Mouse (Mus musculus): ENCODE measurements around the gene Tenm4.
A peak's percentile ranks its signal among the peaks of the same experiment; 100 is the strongest.

Gene Tenm4

DNA sequence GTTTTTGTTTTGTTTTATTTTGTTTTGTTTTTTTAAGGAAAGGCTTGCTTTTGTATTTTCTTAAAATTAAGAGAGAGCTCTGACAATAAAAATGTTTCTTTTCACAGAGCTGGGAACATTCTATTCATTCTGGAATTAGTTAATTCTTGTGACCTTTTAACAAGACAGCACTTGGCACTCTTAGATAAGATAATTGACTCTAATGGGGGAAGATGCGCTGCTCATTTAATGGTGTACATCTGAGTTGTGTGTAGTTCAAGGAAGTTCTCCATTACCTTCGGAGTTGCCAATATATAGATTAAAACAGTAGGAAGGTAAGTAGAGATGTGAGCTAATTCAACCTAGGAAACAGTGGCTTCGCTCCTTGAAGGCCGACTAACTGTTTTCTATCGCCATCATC, 554.6 kb downstream of the Tenm4 start:
- no peak for DNase-seq (ENCODE audit: low spot score in 2 of 2)

DNA sequence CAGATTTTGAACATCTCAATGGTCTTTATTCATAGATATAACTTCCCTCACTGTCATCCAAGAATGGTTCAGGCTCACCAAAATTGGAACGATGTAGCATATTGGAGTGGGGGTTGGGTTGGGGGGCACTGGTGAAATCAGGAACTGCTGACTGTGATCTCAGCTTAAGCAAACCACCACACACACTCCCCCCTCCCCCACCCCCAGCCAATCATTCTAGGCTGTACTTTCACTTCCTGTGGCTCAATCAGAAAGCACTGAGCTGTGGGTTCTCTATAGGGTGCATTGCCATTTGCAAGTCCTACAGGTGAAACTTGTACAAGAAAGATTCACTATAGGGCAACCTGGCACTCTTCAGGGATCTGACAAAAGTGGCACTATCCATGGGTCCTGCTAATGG, 559.3 kb downstream of the Tenm4 start:
- DNase-seq (ENCODE audit: low spot score in 2 of 2): no peak

DNA sequence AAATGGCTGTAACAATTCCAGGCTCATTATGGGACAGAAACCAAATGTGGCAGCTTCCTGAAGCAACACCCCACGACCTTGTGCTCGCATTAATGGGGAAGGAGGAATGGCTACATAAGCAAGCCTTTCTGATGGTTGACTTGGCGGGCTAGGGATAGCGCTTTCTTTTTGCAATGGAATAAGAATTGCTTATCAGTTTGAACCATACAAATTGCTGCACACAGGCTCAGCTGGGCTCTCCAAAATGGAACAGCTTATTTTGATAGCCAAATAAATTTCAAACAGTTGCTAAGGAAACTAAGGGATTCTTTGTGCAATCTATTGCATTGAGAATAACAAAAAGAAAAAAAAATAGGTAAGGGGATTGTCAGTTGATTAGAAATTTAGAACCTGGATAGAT, 560.9 kb downstream of the Tenm4 start:
- DNase-seq (ENCODE audit: low spot score in 2 of 2): no peak

DNA sequence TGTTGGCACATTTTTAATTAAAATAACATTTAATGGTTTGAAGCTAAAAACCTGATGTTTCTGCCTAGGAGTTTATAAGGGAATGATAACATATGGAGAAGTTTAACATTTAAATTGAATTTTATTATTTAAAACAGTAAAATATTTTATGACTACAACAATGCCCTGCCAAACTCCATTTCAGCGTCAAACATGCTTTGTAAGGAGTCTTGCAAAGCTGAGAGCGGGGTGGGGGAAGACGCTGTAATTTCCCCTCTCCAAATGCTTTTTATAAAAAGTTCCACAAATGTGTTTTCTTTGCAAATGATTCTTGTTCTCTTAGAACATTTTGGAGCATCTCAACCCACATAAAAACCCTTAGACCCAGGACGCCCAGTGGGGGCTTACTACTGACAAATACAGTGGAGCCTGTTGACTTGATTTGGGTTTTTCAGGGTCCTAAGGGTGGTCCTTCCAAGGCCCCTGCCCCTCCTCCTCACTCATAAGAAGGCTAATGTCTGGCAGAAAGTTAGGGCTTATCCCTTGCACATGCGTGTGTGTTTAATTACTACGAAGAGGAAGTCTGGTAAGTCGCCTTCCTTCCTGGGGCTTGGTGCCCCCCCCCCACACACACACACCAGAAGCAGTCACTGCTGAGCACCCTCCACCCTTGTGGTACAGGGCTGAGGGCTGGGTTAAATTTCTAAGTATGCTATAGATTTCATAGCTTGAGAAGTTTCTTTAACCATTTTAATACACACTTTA, 563.4 kb downstream of the Tenm4 start:
- no peak for DNase-seq (ENCODE audit: low spot score in 2 of 2)

DNA sequence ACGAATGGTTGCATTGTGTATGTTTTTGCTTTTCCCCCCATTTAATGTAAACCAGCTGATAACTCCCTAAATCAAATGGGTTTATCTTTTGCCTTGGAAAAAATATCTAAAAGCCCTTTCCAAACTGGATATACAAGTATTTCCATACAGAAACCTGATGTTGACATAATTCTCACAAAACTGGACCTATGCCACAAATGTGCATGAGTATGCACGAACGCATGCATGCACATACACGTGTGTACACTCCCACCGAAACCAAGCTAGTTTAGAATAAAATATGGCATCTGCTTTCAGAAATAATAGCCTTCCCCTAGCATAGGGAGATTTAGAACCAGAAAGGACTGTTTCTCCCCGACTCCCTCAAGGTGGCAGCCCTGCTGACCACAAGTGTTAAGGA, 569.6 kb downstream of the Tenm4 start:
- DNase-seq (ENCODE audit: low spot score in 2 of 2): no peak

- no peak for DNase-seq (ENCODE audit: low spot score in 2 of 2)
These were observed 571.2 kb downstream of the Tenm4 start for GRCm38 (mm10) chr7:96742221-96742620.

DNA sequence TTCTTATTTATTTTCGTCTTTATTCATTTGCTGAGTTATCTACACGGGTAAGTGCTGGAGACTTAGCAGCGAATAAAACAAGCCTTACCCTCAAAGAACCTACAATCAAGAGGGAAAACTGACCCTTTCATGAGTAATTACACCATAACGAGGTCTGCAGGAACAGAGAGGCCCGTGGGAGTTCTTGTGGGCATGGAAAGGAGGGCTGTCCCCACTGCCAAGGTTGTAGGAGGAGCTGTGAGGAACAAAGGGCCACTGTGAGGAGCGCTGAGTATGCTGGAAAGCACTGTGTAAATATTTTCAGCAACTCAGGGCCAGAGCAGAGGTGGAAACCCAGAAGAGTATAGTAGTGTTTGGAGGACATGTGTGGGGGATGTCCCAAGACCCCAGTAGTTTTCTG, 574.9 kb downstream of the Tenm4 start:
- DNase-seq (ENCODE audit: low spot score in 2 of 2): peak; percentile 37 to 63

DNA sequence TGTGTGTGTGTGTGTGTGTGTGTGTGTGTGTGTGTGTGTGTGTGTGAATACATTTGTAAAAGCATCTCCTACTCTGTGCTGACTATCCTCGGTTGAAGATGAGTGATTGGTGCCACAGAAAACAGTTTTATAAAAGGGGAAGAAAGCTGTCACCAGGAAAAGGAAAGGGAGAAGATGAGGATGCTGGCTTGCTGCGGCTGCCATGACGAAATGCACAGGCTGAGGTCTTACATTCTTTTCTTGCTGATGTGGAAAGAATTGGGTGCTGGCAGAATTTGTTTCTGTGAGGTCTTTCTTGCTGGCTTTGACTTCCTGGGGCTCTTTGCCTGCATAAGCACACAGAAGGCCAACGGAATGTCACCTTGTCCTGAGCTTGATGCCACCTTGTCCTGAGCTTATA, 575.7 kb downstream of the Tenm4 start:
- no peak for DNase-seq (ENCODE audit: low spot score in 2 of 2)

DNA sequence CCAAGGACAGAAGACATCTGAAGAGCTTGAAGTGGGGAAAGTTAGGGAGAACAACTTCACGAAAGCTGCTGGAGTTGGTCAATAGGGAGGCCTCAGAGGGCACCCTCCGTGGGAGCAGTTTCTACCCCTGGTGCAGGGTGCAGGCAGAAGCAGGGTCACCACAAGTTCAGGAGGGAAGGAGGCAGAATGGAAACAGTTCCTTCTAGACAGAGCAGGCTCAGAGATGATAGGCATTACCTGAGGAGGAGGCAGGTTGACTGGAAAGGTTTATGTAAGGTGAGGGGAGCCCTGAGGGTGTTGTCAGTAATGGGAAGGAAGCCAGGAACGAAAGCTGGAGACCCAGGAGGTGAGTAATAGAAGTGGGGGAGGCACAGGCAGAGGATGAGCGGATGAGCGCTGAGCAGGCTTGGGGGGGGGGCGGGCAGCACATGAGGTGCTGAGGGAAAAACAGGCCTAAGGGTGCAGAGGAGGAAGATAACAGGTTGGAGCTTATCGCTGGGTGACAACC, 577.5 kb downstream of the Tenm4 start:
- no peak for DNase-seq (ENCODE audit: low spot score in 2 of 2)

GRCm38 (mm10) chr7:96749753-96750152, 578.7 kb downstream of the Tenm4 start:
- DNase-seq (ENCODE audit: low spot score in 2 of 2): no peak

DNA sequence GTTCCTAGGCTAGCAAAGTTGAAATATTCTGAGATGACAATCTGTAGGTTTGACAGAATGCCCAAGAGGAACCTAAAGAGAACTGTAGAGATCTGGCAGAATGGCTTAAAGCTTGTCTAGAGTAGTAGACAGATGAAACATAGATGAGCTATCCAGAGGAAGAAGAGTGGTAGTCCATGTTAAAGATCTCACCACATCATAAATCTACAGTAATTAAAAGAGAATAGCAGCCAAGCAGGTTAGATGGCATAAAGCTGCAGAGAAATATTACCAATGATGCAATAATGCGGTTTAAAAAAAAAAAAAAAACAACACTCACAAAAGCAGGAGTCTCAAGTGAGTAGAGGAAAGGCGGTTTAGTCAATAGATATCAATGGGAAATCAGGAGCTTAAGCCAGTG, 580.2 kb downstream of the Tenm4 start:
- DNase-seq (ENCODE audit: low spot score in 2 of 2): no peak

- no peak for DNase-seq (ENCODE audit: low spot score in 2 of 2)
These were observed 581.7 kb downstream of the Tenm4 start for GRCm38 (mm10) chr7:96752776-96753175.

- no peak for DNase-seq (ENCODE audit: low spot score in 2 of 2)
These were observed 582.5 kb downstream of the Tenm4 start for GRCm38 (mm10) chr7:96753335-96754095.

DNA sequence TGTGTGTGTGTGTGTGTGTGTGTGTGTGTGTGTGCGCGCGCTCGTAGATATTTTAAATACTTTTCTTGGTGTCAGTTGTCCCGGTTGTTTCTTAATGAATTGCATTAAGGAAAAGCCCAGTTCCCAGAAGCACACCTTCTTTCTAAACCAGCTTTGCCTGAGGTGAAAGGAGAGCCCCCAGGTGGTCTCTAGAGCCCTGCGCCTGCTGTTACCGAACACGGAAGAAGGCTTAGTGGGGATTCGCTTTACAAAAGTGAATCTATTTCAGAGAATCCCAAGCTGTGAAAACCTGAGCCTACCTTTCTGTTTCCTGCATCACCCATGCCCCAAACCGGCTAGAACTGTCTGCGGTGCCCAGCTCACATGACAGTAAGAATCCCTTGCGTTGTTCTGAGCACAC, 583.1 kb downstream of the Tenm4 start:
- DNase-seq (ENCODE audit: low spot score in 2 of 2): no peak

GRCm38 (mm10) chr7:96755459-96756094, 584.5 kb downstream of the Tenm4 start:
- DNase-seq (ENCODE audit: low spot score in 2 of 2): no peak

DNA sequence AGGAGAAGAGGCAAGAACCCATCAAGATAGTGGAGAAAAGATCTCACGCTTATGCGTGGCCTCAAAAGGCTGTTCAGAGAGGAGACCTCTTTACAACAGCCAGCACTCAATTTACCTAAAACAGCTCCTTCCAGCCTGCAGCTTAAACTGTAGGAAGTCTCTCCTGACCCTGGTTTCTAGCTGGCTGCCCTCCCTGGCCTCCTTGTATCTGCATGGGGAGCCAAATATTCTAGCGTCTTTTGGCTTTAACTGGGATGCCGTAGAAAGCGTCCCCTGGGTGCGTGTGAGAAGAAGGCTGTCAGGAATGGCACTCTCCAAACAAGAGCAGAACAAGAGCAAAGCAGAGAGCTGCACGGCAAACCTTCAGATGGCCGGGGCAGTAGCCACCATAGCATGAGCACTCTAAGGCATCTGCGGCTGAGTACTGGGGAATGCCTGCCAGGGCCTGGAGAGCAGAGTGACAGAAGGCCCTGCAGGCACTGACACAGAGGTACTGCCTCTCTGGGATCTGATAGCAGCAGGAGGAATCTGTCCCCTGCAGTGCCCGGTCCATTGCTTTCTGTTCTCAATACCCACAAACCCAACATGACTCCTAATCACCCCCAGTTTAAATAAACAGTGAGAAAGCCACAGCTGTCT, 585.2 kb downstream of the Tenm4 start:
- no peak for DNase-seq (ENCODE audit: low spot score in 2 of 2)

- no peak for DNase-seq (ENCODE audit: low spot score in 2 of 2)
These were observed 586.0 kb downstream of the Tenm4 start for GRCm38 (mm10) chr7:96757067-96757466.

GRCm38 (mm10) chr7:96760208-96760607, 589.2 kb downstream of the Tenm4 start:
- DNase-seq (ENCODE audit: low spot score in 2 of 2): no peak

DNA sequence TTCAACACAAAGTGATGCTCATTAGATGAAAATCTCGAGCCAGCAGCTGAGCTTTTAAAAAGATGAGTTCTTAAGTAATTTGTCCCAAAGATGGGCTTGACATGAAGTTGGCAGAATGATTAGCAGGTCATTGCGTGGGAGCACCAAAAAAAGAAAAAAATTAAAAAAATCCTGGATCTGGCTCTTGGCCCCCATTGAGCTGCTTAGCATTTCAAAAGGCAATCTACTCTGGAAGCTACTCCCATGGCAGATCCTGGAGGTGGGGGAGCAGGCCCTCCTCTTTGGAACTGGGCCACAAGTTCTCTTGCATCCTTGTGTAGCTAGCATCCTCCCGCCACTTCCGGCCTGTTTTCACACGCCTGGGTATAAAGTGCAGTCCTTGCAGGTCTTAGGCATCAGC, 590.1 kb downstream of the Tenm4 start:
- DNase-seq (ENCODE audit: low spot score in 2 of 2): no peak

GRCm38 (mm10) chr7:96765321-96765960, 594.4 kb downstream of the Tenm4 start:
- no peak for DNase-seq (ENCODE audit: low spot score in 2 of 2)

DNA sequence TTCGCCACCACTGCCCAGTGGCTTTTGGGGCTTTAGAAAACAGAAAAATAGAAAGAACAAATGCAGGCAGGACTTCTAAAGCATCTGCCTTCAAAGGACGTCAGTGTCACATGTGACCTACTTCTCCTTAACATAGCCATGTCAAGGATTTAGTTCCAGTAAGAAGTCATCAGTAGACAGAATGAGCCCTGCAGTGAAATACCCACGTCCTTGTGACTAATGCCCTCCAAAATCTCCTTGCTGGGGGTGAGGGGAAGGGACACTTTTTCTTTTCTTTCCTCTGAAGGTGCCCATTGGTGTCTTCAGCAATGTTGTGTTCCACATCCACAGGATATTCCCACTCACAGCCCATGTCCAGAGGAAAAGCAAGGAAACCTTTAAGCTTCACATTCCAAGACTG, 596.0 kb downstream of the Tenm4 start:
- DNase-seq (ENCODE audit: low spot score in 2 of 2): no peak

DNA sequence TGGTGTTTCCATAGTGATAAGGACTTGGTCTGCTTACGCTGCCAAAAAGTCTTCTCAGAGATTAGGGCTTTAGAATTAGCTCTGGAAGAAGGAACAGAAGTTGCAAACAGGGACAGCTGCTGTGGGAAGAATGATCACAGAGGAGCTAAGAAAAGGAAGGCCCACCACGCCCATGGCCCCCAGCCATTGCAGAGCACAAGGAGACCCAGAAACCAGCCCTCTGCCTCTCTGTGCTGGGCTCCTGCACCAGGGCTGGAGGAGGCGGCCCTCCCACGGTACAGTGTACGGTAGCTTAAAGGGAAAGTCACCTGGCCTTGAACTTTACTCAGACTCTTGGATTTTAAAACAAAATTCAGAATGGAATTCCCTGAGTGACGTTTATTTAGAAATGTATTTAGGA, 597.7 kb downstream of the Tenm4 start:
- DNase-seq (ENCODE audit: low spot score in 2 of 2): no peak

Data from right cerebral cortex, postnatal 36 days (tissue).